Mouse (Mus musculus) stomach, adult 2 months (tissue): Measurements from ENCODE around the gene 1700092M07Rik. TPM values are rescaled to one million over a fixed set of nuclear protein-coding genes. Genes with fewer than 3 reads are reported as not detected.

ENCODE experiments used
- polyA plus RNA-seq: library from polyadenylated mRNA; depleted of rRNA; stranded (reverse); fragments of >200 nt; gene quantifications from 2 replicates; pipeline ENCODE4 v1.2.3, GENCODE M21; 2012; rRNA removed

The 1700092M07Rik gene
- not detected in 2 replicates for polyA plus RNA-seq

GRCm38 (mm10) chr19:8740603-8741002, at the start of gene 1700092M07Rik:
TSS of gene 1700092M07Rik (plus strand) at chr19:8740718.

DNA sequence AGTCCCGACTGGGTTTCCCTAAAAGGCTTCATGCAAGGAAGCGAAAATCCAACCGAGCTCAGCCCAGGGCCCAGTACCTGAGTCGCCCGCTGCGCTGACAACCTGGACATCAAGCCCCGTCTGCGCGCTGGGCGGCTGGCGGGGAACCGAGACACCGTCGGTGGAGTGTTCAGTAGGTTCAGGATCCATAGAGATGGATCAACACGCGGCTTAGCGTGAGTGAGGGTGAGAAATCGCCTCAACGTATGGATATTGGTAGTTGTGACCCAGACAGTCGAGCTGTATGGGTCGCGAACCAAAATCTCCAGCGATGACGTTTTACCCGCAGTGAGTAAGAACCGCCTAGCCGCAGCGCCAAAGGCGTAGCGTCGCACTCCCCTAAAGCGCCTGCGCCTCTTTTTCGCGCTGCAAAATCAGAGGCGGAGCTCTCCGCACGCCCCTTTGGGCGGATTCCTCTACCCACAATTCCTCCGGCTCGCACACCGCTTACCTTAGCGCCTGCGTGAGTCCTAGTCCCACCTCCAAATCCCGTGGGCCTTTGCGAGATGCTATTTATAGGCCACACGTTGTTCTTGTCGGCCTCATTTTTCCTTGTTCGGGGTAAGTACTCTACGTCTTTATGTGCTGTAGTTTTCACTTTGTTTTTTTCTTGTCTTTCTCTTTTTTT, 17.5 kb upstream of the 1700092M07Rik start, which contains the start of gene Slc3a2:
Slc3a2 (minus strand) TSS at position 463 of the 667 bp plus-strand sequence.

GRCm38 (mm10) chr19:8735389-8736159, 4.9 kb upstream of the 1700092M07Rik start, which contains the start of gene Wdr74:
TSS of gene Wdr74 (plus strand) at chr19:8735827.

GRCm38 (mm10) chr19:8741243-8741869, 838 bp downstream of the 1700092M07Rik start, which contains the start of gene Stx5a:
TSS of gene Stx5a (plus strand) at chr19:8741413.

DNA sequence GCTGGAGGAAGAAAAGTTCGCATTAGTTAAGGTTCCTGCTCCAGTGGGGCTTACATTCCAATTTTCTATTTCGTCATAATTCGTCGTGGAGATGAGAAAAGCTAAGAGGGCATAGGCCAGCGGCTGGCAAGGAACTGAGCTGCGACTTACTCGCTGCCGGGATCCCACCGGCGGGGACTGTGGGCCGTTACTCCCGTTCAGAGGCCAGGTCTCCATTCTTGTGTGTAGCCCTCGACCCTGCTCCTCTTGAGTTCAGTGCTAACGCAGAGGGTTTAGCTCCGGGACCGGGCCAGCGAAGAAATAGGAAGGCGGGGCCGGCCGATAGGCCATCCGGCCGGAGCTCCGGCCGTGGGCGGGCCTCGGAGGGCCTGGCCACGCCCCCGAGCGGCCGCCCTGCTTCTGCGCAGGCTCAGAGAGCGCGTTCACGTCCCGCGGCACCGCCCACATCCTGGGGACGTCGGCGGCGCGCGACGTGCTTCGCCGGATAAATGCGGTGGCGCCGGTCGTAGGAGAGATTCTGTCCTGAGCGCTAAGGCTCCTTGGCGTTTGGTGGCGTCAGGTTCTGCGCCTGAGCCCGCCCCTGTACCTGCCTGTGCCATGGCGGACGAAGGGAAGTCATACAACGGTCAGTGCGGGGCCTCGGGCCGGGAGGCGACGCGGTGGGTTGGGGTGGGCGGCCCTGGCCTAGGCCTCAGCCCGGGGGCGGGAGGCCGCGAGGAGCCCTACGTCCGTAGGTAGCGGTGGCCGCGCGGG, 16.3 kb downstream of the 1700092M07Rik start, which contains the start of gene Nxf1:
Nxf1 (plus strand) TSS at position 439 of the 753 bp plus-strand sequence.

DNA sequence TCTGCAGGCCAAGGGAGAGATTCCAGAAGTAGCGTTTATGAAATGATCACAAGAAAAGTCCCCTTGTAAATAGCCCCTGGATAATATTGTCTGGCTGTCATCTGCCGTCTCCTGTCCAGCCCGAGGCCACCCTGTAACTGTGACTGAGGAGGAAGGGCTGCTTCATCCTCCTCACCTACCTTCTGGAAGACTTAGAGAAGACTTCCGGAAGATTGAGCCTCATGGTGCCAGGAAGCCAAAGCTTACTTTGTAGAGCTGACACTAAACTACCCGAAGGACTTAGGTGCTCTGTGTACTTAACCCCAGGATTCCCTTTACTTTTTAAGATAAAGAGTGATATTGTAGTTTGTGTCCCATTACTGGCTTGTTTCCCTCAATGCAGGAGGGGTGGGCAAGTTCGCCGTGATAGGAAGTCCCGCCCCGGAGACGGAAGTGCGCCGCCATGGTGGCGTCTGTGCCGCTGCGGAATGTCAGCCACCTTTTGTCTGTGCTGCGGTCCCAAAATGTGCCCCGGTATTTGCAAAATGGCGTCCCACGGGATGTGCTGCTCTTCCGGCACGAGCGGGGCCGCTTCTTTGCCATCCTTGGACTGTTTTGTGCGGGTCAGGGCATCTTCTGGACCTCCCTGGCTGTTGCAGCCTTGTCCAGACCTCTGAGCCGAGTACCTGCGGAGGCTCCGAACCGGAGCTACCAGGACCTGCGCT, 30.2 kb downstream of the 1700092M07Rik start, which contains the start of gene Tmem223:
Tmem223 (plus strand) TSS at position 430 of the 704 bp plus-strand sequence.

DNA sequence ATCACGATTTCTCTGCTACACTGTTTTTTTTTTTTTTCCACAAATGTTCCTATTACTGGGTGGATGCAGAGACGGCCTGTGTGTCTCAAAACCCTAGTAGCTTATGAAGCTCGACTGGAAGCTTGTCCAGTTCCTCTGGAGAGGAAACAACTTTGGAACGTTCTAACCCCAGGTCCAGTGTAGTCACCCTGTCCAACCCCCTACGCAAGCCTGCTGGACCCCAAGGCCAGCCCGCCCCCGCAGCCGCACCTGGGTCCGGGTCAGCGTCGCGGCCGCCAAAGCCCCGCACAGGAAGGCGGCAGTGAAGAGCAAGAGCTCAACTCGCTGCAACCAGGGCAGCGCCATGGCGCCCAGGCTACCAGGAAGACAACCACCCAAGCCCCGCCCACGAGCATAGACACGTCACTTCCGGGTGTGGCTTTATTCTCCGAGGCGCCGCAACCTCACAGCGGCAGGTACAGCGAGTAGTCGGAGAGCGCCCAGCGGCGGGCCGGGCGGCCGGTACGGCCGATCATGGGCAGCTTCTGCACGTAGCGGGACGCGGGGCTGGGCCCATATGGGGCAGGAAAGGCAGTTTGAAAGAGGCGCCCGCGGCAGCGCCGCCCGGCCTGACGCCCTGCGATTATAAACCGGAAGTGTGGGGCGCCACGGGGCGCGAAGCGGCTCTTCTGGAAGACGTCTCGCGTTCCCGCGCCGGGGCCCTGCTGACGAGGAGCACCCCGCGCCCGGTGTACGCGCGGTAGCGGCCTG, 33.7 kb downstream of the 1700092M07Rik start, which contains the start of gene Tmem179b:
Tmem179b (minus strand) TSS at position 382 of the 750 bp plus-strand sequence.

GRCm38 (mm10) chr19:8786008-8786781, 45.7 kb downstream of the 1700092M07Rik start, which contains the start of gene Taf6l:
TSS of gene Taf6l (minus strand) at chr19:8786417.

Other genes starting within 250 kb of the 1700092M07Rik start
- gene Slc22a8, start 149.5 kb upstream of the 1700092M07Rik start, polyA plus RNA-seq: not detected in 2 replicates
- not detected in 2 replicates for gene Slc22a6, start 122.7 kb upstream of the 1700092M07Rik start, polyA plus RNA-seq
- gene Chrm1, start 76.9 kb upstream of the 1700092M07Rik start, polyA plus RNA-seq: 2.4 and 2.8 TPM in 2 replicates
- gene Slc3a2, start 17.3 kb upstream of the 1700092M07Rik start, polyA plus RNA-seq: 59.0 and 70.9 TPM in 2 replicates
- gene Wdr74, start 4.9 kb upstream of the 1700092M07Rik start, polyA plus RNA-seq: 13.9 and 17.6 TPM in 2 replicates
- 28.6 and 29.7 TPM in 2 replicates for gene Stx5a, start 695 bp downstream of the 1700092M07Rik start, polyA plus RNA-seq
- gene Nxf1, start 16.4 kb downstream of the 1700092M07Rik start, polyA plus RNA-seq: 24.7 and 38.5 TPM in 2 replicates
- gene Tmem223, start 30.3 kb downstream of the 1700092M07Rik start, polyA plus RNA-seq: 107 and 138 TPM in 2 replicates
- 63.5 and 70.7 TPM in 2 replicates for gene Tmem179b, start 33.7 kb downstream of the 1700092M07Rik start, polyA plus RNA-seq
- gene Taf6l, start 45.7 kb downstream of the 1700092M07Rik start, polyA plus RNA-seq: 5.5 and 9.3 TPM in 2 replicates
- 9.7 and 10.4 TPM in 2 replicates for gene Polr2g, start 57.9 kb downstream of the 1700092M07Rik start, polyA plus RNA-seq
- 0.48 and 0.78 TPM in 2 replicates for gene Zbtb3, start 61.8 kb downstream of the 1700092M07Rik start, polyA plus RNA-seq
- 1.4 and 2.1 TPM in 2 replicates for gene Ttc9c, start 78.6 kb downstream of the 1700092M07Rik start, polyA plus RNA-seq
- 4.1 and 4.8 TPM in 2 replicates for gene Hnrnpul2, start 79.3 kb downstream of the 1700092M07Rik start, polyA plus RNA-seq
- 0.61 TPM in 1 of 2 replicates, not detected in the other for gene AC129217.1, start 89.1 kb downstream of the 1700092M07Rik start, polyA plus RNA-seq
- 102 and 130 TPM in 2 replicates for gene Bscl2, start 96.7 kb downstream of the 1700092M07Rik start, polyA plus RNA-seq
- gene Gng3, start 98.5 kb downstream of the 1700092M07Rik start, polyA plus RNA-seq: 0.41 and 0.42 TPM in 2 replicates
- gene Lrrn4cl, start 110.0 kb downstream of the 1700092M07Rik start, polyA plus RNA-seq: 1.0 and 1.1 TPM in 2 replicates
- gene Ubxn1, start 130.8 kb downstream of the 1700092M07Rik start, polyA plus RNA-seq: 92.0 and 115 TPM in 2 replicates
- gene Uqcc3, start 140.2 kb downstream of the 1700092M07Rik start, polyA plus RNA-seq: 7.5 and 9.7 TPM in 2 replicates
- gene Lbhd1, start 143.0 kb downstream of the 1700092M07Rik start, polyA plus RNA-seq: 0.36 and 0.58 TPM in 2 replicates
- gene Gm49403, start 143.2 kb downstream of the 1700092M07Rik start, polyA plus RNA-seq: not detected in 2 replicates
- 2.3 and 2.6 TPM in 2 replicates for gene 1810009A15Rik, start 148.1 kb downstream of the 1700092M07Rik start, polyA plus RNA-seq
- gene Gm49416, start 148.2 kb downstream of the 1700092M07Rik start, polyA plus RNA-seq: 0.21 TPM in 1 of 2 replicates, not detected in the other
- 12.8 and 15.7 TPM in 2 replicates for gene Ints5, start 152.3 kb downstream of the 1700092M07Rik start, polyA plus RNA-seq
- 23.0 and 34.6 TPM in 2 replicates for gene Ganab, start 157.4 kb downstream of the 1700092M07Rik start, polyA plus RNA-seq
- gene B3gat3, start 179.7 kb downstream of the 1700092M07Rik start, polyA plus RNA-seq: 51.9 and 68.6 TPM in 2 replicates
- 10.0 and 15.1 TPM in 2 replicates for gene Rom1, start 188.6 kb downstream of the 1700092M07Rik start, polyA plus RNA-seq
- 27.6 and 30.6 TPM in 2 replicates for gene Eml3, start 188.8 kb downstream of the 1700092M07Rik start, polyA plus RNA-seq
- 7.1 and 8.7 TPM in 2 replicates for gene Mta2, start 201.2 kb downstream of the 1700092M07Rik start, polyA plus RNA-seq
- gene Tut1, start 213.1 kb downstream of the 1700092M07Rik start, polyA plus RNA-seq: 6.5 and 9.3 TPM in 2 replicates
- 33.9 and 55.8 TPM in 2 replicates for gene Eef1g, start 226.3 kb downstream of the 1700092M07Rik start, polyA plus RNA-seq
- 6.4 and 12.5 TPM in 2 replicates for gene Ahnak, start 248.6 kb downstream of the 1700092M07Rik start, polyA plus RNA-seq